Mouse (Mus musculus) megakaryocyte, embryonic 14.5 days (primary cell): ENCODE results near the gene Scfd2.

Experiments
- FLI1 ChIP-seq: IDR thresholded peaks from 2 replicates; pipeline ENCODE4 v1.6.1; 2012; ENCODE audit warnings: low read length, inconsistent platforms, mixed read lengths
- GATA1 ChIP-seq: IDR thresholded peaks from 3 replicates; pipeline ENCODE4 v1.6.1; 2012; ENCODE audit warnings: mixed read lengths, low read length, inconsistent platforms, borderline replicate concordance

- TF ChIP-seq GATA1 (no peak), FLI1 (no peak)
Measured at GRCm38 (mm10) chr5:74265151-74265550, 266.4 kb downstream of the Scfd2 start.
